Mouse (Mus musculus): ENCODE results near the gene Prkacb. TPM values are rescaled to one million over a fixed set of nuclear protein-coding genes. Genes with fewer than 3 reads are reported as not detected.

The Prkacb gene
- polyA plus RNA-seq, 2 experiments, result 6.1 to 10.9 TPM

DNA sequence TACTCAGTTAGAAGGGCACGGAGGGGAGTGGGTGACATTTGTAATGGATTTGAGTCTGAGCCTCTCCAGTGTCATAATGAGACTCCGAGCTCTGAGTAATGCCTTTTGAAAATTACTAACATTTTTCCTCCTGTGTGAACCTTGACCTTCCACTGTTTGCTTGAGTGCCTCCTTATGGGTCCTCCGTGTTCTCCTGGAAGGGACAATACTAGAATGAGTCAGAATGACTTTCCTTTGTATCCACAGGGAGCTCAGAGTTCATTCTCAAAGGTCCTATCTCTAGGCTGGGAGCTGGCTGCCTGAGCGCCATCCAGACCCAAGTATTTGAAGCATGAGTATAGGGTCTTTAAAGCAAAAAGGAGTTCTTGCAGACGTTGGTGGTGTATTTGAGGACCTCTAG, 94.5 kb downstream of the Prkacb start:
- H3K27me3 ChIP-seq (ENCODE audit: control insufficient read depth, insufficient read depth, low read length), result no peaks in the 10 kb centered on the region
- H3K27ac ChIP-seq, result no peak overlapping the region
- DNase-seq (ENCODE audit: low read depth in 3 of 3, low spot score in 3 of 3) (no peak), ATAC-seq (ENCODE audit: insufficient read depth) (no peak)
- no peak overlapping the region for H3K4me3 ChIP-seq (ENCODE audit: insufficient read depth in 1 of 2, low read depth in 2 of 2, low read length in 2 of 2)
- no peaks in the 10 kb centered on the region for H3K36me3 ChIP-seq (replicated peaks; ENCODE audit: control insufficient read depth, insufficient read depth, low read depth)
- no peak for TF ChIP-seq EP300 (IDR thresholded peaks at IDR 0.05; ENCODE audit: low read depth)
- TF ChIP-seq CTCF (IDR thresholded peaks at IDR 0.05; ENCODE audit: low read depth), result no peak
- no peaks in the 10 kb centered on the region for H3K9me3 ChIP-seq (ENCODE audit: control insufficient read depth, low read length)
- WGBS (ENCODE audit: insufficient replicate concordance), result 66% methylated on average over 5 of the region's 5 CpGs
- H3K9ac ChIP-seq (replicated peaks), result no peak overlapping the region
- H3K4me2 ChIP-seq (ENCODE audit: low read depth), result no peak overlapping the region
- H3K4me1 ChIP-seq (replicated peaks; ENCODE audit: control insufficient read depth in 2 of 2, insufficient read depth in 2 of 2, low read length in 1 of 2), result no peaks in the 10 kb centered on the region

DNA sequence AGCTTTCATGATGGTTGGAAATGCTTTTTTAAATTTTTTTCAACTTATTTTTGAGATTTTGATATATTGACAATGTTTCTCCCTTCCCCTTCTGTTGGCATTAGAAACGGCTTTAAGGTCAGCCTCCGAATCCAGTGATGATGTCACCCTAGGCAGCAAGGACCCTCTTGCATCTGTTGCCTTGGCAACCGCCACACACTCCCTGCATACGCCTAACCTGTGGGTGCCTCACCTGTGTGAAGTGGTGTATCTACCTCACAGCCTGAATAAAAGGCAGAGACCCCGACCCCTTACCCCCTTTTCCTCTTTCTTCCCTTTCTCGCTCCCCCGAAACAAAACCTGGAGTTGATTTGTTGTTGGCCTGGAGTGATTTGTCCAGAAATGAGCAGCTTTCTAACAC, 100.5 kb downstream of the Prkacb start:
- no peaks in the 10 kb centered on the region; the same call in 1 of the 2 replicates for H3K27me3 ChIP-seq (ENCODE audit: control insufficient read depth, insufficient read depth, low read length)
- ATAC-seq (ENCODE audit: insufficient read depth) (no peak), DNase-seq (ENCODE audit: low read depth in 3 of 3, low spot score in 3 of 3) (no peak)
- no peaks in the 10 kb centered on the region for H3K36me3 ChIP-seq (replicated peaks; ENCODE audit: control insufficient read depth, insufficient read depth, low read depth)
- H3K27ac ChIP-seq, result no peak overlapping the region
- no peak for TF ChIP-seq CTCF (IDR thresholded peaks at IDR 0.05; ENCODE audit: low read depth)
- no peak for TF ChIP-seq EP300 (IDR thresholded peaks at IDR 0.05; ENCODE audit: low read depth)
- 60% methylated on average over 7 of the region's 7 CpGs for WGBS (ENCODE audit: insufficient replicate concordance)
- peaks cover 0 to 4% of the 10 kb centered on the region in 2 experiments; a peak in 1 of 4 replicates for H3K4me1 ChIP-seq (replicated peaks; ENCODE audit: control insufficient read depth in 2 of 2, insufficient read depth in 2 of 2, low read length in 1 of 2)
- no peak overlapping the region for H3K9ac ChIP-seq (replicated peaks)
- H3K4me3 ChIP-seq (ENCODE audit: insufficient read depth in 1 of 2, low read depth in 2 of 2, low read length in 2 of 2), result no peak overlapping the region
- no peaks in the 10 kb centered on the region for H3K9me3 ChIP-seq (ENCODE audit: control insufficient read depth, low read length)
- no peak overlapping the region for H3K4me2 ChIP-seq (ENCODE audit: low read depth)

DNA sequence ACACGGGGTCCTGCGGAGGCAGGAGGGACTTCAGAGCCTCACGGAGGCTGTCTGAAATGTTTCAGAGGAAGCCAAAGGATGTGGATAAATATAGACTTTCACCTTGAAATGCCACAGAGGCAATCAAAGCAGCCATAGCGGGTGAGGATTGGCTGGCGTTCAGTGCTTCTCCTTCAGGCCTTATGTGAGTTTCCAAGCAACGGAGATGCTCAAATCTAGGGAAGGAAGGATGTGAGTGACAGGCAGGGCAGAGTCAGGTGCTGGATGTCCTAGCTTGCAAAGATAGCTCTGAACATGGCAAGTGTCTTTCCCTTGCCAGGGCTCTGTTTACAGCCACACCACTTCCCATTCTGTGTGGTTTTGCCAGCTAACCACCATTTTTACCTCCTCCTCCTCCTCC, 101.2 kb downstream of the Prkacb start:
- H3K9me3 ChIP-seq (ENCODE audit: control insufficient read depth, low read length), result no peaks in the 10 kb centered on the region
- no peak overlapping the region for H3K4me3 ChIP-seq (ENCODE audit: insufficient read depth in 1 of 2, low read depth in 2 of 2, low read length in 2 of 2)
- H3K36me3 ChIP-seq (replicated peaks; ENCODE audit: control insufficient read depth, insufficient read depth, low read depth), result no peaks in the 10 kb centered on the region
- peaks cover 0 to 4% of the 10 kb centered on the region in 2 experiments; a peak in 1 of 4 replicates for H3K4me1 ChIP-seq (replicated peaks; ENCODE audit: control insufficient read depth in 2 of 2, insufficient read depth in 2 of 2, low read length in 1 of 2)
- H3K27ac ChIP-seq, result no peak overlapping the region
- H3K27me3 ChIP-seq (ENCODE audit: control insufficient read depth, insufficient read depth, low read length), result no peaks in the 10 kb centered on the region; the same call in 1 of the 2 replicates
- whole genome bisulfite sequencing (ENCODE audit: insufficient replicate concordance), result 40% methylated on average over 6 of the region's 6 CpGs
- ATAC-seq (ENCODE audit: insufficient read depth) (no peak), DNase-seq (ENCODE audit: low read depth in 3 of 3, low spot score in 3 of 3) (no peak)
- no peak for TF ChIP-seq EP300 (IDR thresholded peaks at IDR 0.05; ENCODE audit: low read depth)
- no peak for TF ChIP-seq CTCF (IDR thresholded peaks at IDR 0.05; ENCODE audit: low read depth)
- no peak overlapping the region for H3K9ac ChIP-seq (replicated peaks)
- H3K4me2 ChIP-seq (ENCODE audit: low read depth), result no peak overlapping the region

DNA sequence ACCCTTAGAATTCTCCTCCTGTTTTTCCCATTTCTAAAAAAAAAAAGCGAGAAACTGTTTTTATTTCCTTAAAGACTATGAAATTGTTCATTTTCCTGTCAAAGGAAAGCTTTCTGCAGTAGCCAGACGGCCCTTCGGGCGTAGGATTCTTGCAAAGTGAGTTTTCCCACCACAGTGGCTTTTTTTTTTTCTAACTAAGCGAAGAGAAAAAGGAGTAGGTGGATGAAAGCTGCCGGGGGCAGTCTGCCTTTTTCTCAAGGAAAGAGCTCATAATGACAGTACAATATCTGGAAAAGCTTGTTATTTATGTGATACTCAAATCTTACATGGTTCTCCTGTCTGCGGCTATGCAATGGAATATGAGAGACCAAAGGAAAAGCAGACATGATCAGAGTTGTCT, 101.7 kb downstream of the Prkacb start:
- Histone ChIP-seq H3K9me3 (ENCODE audit: control insufficient read depth, low read length) (no peaks in the 10 kb centered on the region), H3K36me3 (replicated peaks; ENCODE audit: control insufficient read depth, insufficient read depth, low read depth) (no peaks in the 10 kb centered on the region), H3K27me3 (ENCODE audit: control insufficient read depth, insufficient read depth, low read length) (no peaks in the 10 kb centered on the region; the same call in 1 of the 2 replicates), H3K4me3 (ENCODE audit: insufficient read depth in 1 of 2, low read depth in 2 of 2, low read length in 2 of 2) (no peak overlapping the region), H3K4me1 (replicated peaks; ENCODE audit: control insufficient read depth in 2 of 2, insufficient read depth in 2 of 2, low read length in 1 of 2) (peaks cover 0 to 4% of the 10 kb centered on the region in 2 experiments; a peak in 1 of 4 replicates), H3K4me2 (ENCODE audit: low read depth) (no peak overlapping the region), H3K9ac (replicated peaks) (no peak overlapping the region), H3K27ac (no peak overlapping the region)
- no peak for TF ChIP-seq EP300 (IDR thresholded peaks at IDR 0.05; ENCODE audit: low read depth)
- no peak for TF ChIP-seq CTCF (IDR thresholded peaks at IDR 0.05; ENCODE audit: low read depth)
- ATAC-seq (ENCODE audit: insufficient read depth), result no peak
- DNase-seq (ENCODE audit: low read depth in 3 of 3, low spot score in 3 of 3), result no peak
- 77% methylated on average over 7 of the region's 7 CpGs for WGBS (ENCODE audit: insufficient replicate concordance)

DNA sequence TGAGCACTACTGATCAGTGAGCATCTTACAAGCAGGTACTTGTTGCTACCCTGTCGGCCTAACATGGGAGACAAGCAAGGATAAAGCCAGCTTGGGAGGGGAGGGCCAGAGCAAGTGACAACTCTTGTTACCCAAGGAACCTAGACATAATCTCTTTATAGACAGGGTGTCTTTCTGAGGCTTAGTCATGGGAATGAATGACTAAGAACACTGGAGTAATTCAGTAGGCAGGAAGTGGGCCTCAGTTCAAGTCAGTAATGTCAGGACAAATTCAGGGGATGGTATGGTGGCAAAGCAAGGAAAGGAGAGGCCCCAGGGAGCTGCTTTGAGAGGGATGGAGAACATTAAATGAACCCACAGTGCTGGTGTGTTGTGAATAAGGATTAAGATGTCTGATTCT, 103.7 kb downstream of the Prkacb start:
- TF ChIP-seq EP300 (IDR thresholded peaks at IDR 0.05; ENCODE audit: low read depth) (no peak), CTCF (IDR thresholded peaks at IDR 0.05; ENCODE audit: low read depth) (no peak)
- no peaks in the 10 kb centered on the region for H3K36me3 ChIP-seq (replicated peaks; ENCODE audit: control insufficient read depth, insufficient read depth, low read depth)
- no peak overlapping the region for H3K4me2 ChIP-seq (ENCODE audit: low read depth)
- WGBS (ENCODE audit: insufficient replicate concordance), result 59% methylated on average over 1 of the region's 1 CpGs
- ATAC-seq (ENCODE audit: insufficient read depth) (no peak), DNase-seq (ENCODE audit: low read depth in 3 of 3, low spot score in 3 of 3) (no peak)
- H3K27ac ChIP-seq, result no peak overlapping the region
- no peak overlapping the region for H3K9ac ChIP-seq (replicated peaks)
- peaks cover 0 to 4% of the 10 kb centered on the region in 2 experiments; a peak in 1 of 4 replicates for H3K4me1 ChIP-seq (replicated peaks; ENCODE audit: control insufficient read depth in 2 of 2, insufficient read depth in 2 of 2, low read length in 1 of 2)
- H3K4me3 ChIP-seq (ENCODE audit: insufficient read depth in 1 of 2, low read depth in 2 of 2, low read length in 2 of 2), result no peak overlapping the region
- no peaks in the 10 kb centered on the region; the same call in 1 of the 2 replicates for H3K27me3 ChIP-seq (ENCODE audit: control insufficient read depth, insufficient read depth, low read length)
- H3K9me3 ChIP-seq (ENCODE audit: control insufficient read depth, low read length), result no peaks in the 10 kb centered on the region

Data from liver, embryonic 14.5 days (tissue).